Mouse (Mus musculus) bone marrow, adult 2 months (tissue): ENCODE measurements around the gene Cnih2.

Source experiments
- CTCF ChIP-seq: fragments of 200-500 bp; IDR thresholded peaks from 2 replicates; pipeline ENCODE4 v1.5.1; 2011; ENCODE audit warnings: low read length, control low read depth; ENCODE audit not compliant: control insufficient read depth, insufficient read depth
- POLR2A ChIP-seq: fragments of 200-500 bp; IDR thresholded peaks from 2 replicates; pipeline ENCODE4 v1.6.1; 2011; ENCODE audit warnings: low read depth, mild to moderate bottlenecking, control low read depth, low read length, borderline replicate concordance; ENCODE audit not compliant: control insufficient read depth

GRCm38 (mm10) chr19:5109659-5110453, 11.5 kb upstream of the Cnih2 start:
- TF ChIP-seq CTCF (peak; percentile 41; the same call in 1 of the 2 replicates), POLR2A (no peak)
